Mouse (Mus musculus): ENCODE results near the gene Gm7137. TPM values are rescaled to one million over a fixed set of nuclear protein-coding genes. Genes with fewer than 3 reads are reported as not detected.
"Not testable (repeated sequence)": the region's sequence is repeated elsewhere in the genome, so short reads cannot be mapped to it uniquely, and the experiment has no call there.

The Gm7137 gene
- not detected for polyA plus RNA-seq (2012; fragmentation: generic; extraction: Trizol)
- long read RNA-seq, experiment 1 = 0 reads
- long read RNA-seq, experiment 2 = 0 reads

GRCm38 (mm10) chr10:77787876-77788275 lies at the start of gene Gm7137:
Gene Gm7137, minus strand, starts transcription at chr10:77788200.
- H3K27me3 ChIP-seq (ENCODE audit: control insufficient read depth, insufficient read depth, insufficient read length); H3K79me3 ChIP-seq (ENCODE audit: low read depth); H3K4me3 ChIP-seq (ENCODE audit: insufficient read depth, poor library complexity, severe bottlenecking); H3K36me3 ChIP-seq (ENCODE audit: control insufficient read depth, insufficient read depth); H3ac ChIP-seq (ENCODE audit: control insufficient read depth, insufficient read length, low read depth); H3K79me2 ChIP-seq (ENCODE audit: control insufficient read depth, insufficient read depth): not testable (repeated sequence)

GRCm38 (mm10) chr10:77835647-77836046 lies 47.6 kb upstream of the Gm7137 start, which contains the start of gene Krtap10-10:
Gene Krtap10-10, plus strand, starts transcription at chr10:77835947.
- no peaks in the 10 kb centered on the region for H3K79me2 ChIP-seq (ENCODE audit: control insufficient read depth, insufficient read depth)
- no peaks in the 10 kb centered on the region for H3K79me3 ChIP-seq (ENCODE audit: low read depth)
- peaks cover 6% of the 10 kb centered on the region for H3K27me3 ChIP-seq (ENCODE audit: control insufficient read depth, insufficient read depth, insufficient read length)
- no peaks in the 10 kb centered on the region for H3K36me3 ChIP-seq (ENCODE audit: control insufficient read depth, insufficient read depth)
- H3K4me3 ChIP-seq (ENCODE audit: insufficient read depth, poor library complexity, severe bottlenecking) = no peak within 1 kb of the TSS
- TF ChIP-seq FOSL1 (IDR thresholded peaks at IDR 0.05; ENCODE audit: insufficient read depth, low read length, poor library complexity, severe bottlenecking) (no peak), MYOG (IDR thresholded peaks at IDR 0.05; ENCODE audit: control insufficient read depth, extremely low read depth, insufficient read length) (no peak), MAX (IDR thresholded peaks at IDR 0.05) (no peak), MYOD1 (IDR thresholded peaks at IDR 0.05; ENCODE audit: control insufficient read depth, insufficient read length, low read depth) (no peak), CEBPB (IDR thresholded peaks at IDR 0.05; ENCODE audit: low read depth) (no peak), CTCF (IDR thresholded peaks at IDR 0.05; ENCODE audit: control insufficient read depth, insufficient read depth, insufficient read length) (no peak), USF1 (IDR thresholded peaks at IDR 0.05; ENCODE audit: low read depth) (no peak)
- H3ac ChIP-seq (ENCODE audit: control insufficient read depth, insufficient read length, low read depth) = no peak within 1 kb of the TSS

- Histone ChIP-seq H3ac (ENCODE audit: control insufficient read depth, insufficient read length, low read depth) (no peak within 1 kb of the TSS), H3K79me3 (ENCODE audit: low read depth) (no peaks in the 10 kb centered on the region), H3K4me3 (ENCODE audit: insufficient read depth, poor library complexity, severe bottlenecking) (no peak within 1 kb of the TSS), H3K79me2 (ENCODE audit: control insufficient read depth, insufficient read depth) (no peaks in the 10 kb centered on the region), H3K27me3 (ENCODE audit: control insufficient read depth, insufficient read depth, insufficient read length) (peaks cover 24% of the 10 kb centered on the region), H3K36me3 (ENCODE audit: control insufficient read depth, insufficient read depth) (no peaks in the 10 kb centered on the region)
- no peak for TF ChIP-seq CEBPB (IDR thresholded peaks at IDR 0.05; ENCODE audit: low read depth)
- TF ChIP-seq MYOG (IDR thresholded peaks at IDR 0.05; ENCODE audit: control insufficient read depth, extremely low read depth, insufficient read length) = no peak
- no peak for TF ChIP-seq USF1 (IDR thresholded peaks at IDR 0.05; ENCODE audit: low read depth)
- no peak for TF ChIP-seq MYOD1 (IDR thresholded peaks at IDR 0.05; ENCODE audit: control insufficient read depth, insufficient read length, low read depth)
- TF ChIP-seq FOSL1 (IDR thresholded peaks at IDR 0.05; ENCODE audit: insufficient read depth, low read length, poor library complexity, severe bottlenecking) = no peak
- no peak for TF ChIP-seq CTCF (IDR thresholded peaks at IDR 0.05; ENCODE audit: control insufficient read depth, insufficient read depth, insufficient read length)
- no peak for TF ChIP-seq MAX (IDR thresholded peaks at IDR 0.05)
Observed at GRCm38 (mm10) chr10:77826951-77827350, 39.0 kb upstream of the Gm7137 start, which contains the start of gene Krtap10-4. Gene Krtap10-4, minus strand, starts transcription at chr10:77827095.

GRCm38 (mm10) chr10:77819203-77819602 lies 31.2 kb upstream of the Gm7137 start:
- TF ChIP-seq FOSL1 (IDR thresholded peaks at IDR 0.05; ENCODE audit: insufficient read depth, low read length, poor library complexity, severe bottlenecking) (no peak), MAX (IDR thresholded peaks at IDR 0.05) (no peak), USF1 (IDR thresholded peaks at IDR 0.05; ENCODE audit: low read depth) (no peak), CEBPB (IDR thresholded peaks at IDR 0.05; ENCODE audit: low read depth) (no peak), CTCF (IDR thresholded peaks at IDR 0.05; ENCODE audit: control insufficient read depth, insufficient read depth, insufficient read length) (no peak)
- no peaks in the 10 kb centered on the region for H3K79me2 ChIP-seq (ENCODE audit: control insufficient read depth, insufficient read depth)
- no peaks in the 10 kb centered on the region for H3K79me3 ChIP-seq (ENCODE audit: low read depth)
- peaks cover 20% of the 10 kb centered on the region for H3K27me3 ChIP-seq (ENCODE audit: control insufficient read depth, insufficient read depth, insufficient read length)
- no peaks in the 10 kb centered on the region for H3K36me3 ChIP-seq (ENCODE audit: control insufficient read depth, insufficient read depth)
- no peak overlapping the region for H3K4me3 ChIP-seq (ENCODE audit: insufficient read depth, poor library complexity, severe bottlenecking)
- no peak overlapping the region for H3ac ChIP-seq (ENCODE audit: control insufficient read depth, insufficient read length, low read depth)

GRCm38 (mm10) chr10:77818523-77818922 lies 30.5 kb upstream of the Gm7137 start:
- H3K79me3 ChIP-seq (ENCODE audit: low read depth) = no peaks in the 10 kb centered on the region
- H3K27me3 ChIP-seq (ENCODE audit: control insufficient read depth, insufficient read depth, insufficient read length) = peaks cover 24% of the 10 kb centered on the region
- no peaks in the 10 kb centered on the region for H3K36me3 ChIP-seq (ENCODE audit: control insufficient read depth, insufficient read depth)
- H3ac ChIP-seq (ENCODE audit: control insufficient read depth, insufficient read length, low read depth) = no peak overlapping the region
- no peaks in the 10 kb centered on the region for H3K79me2 ChIP-seq (ENCODE audit: control insufficient read depth, insufficient read depth)
- H3K4me3 ChIP-seq (ENCODE audit: insufficient read depth, poor library complexity, severe bottlenecking) = no peak overlapping the region
- TF ChIP-seq MAX (IDR thresholded peaks at IDR 0.05) (no peak), CEBPB (IDR thresholded peaks at IDR 0.05; ENCODE audit: low read depth) (no peak), MYOG (IDR thresholded peaks at IDR 0.05; ENCODE audit: control insufficient read depth, extremely low read depth, insufficient read length) (no peak), CTCF (IDR thresholded peaks at IDR 0.05; ENCODE audit: control insufficient read depth, insufficient read depth, insufficient read length) (no peak), FOSL1 (IDR thresholded peaks at IDR 0.05; ENCODE audit: insufficient read depth, low read length, poor library complexity, severe bottlenecking) (no peak), MYOD1 (IDR thresholded peaks at IDR 0.05; ENCODE audit: control insufficient read depth, insufficient read length, low read depth) (no peak), USF1 (IDR thresholded peaks at IDR 0.05; ENCODE audit: low read depth) (no peak)

GRCm38 (mm10) chr10:77815514-77815913 lies 27.5 kb upstream of the Gm7137 start:
- Histone ChIP-seq H3K36me3 (ENCODE audit: control insufficient read depth, insufficient read depth) (no peaks in the 10 kb centered on the region), H3K27me3 (ENCODE audit: control insufficient read depth, insufficient read depth, insufficient read length) (peaks cover 20% of the 10 kb centered on the region), H3K4me3 (ENCODE audit: insufficient read depth, poor library complexity, severe bottlenecking) (no peak overlapping the region), H3K79me2 (ENCODE audit: control insufficient read depth, insufficient read depth) (no peaks in the 10 kb centered on the region), H3ac (ENCODE audit: control insufficient read depth, insufficient read length, low read depth) (no peak overlapping the region), H3K79me3 (ENCODE audit: low read depth) (no peaks in the 10 kb centered on the region)
- TF ChIP-seq MAX (IDR thresholded peaks at IDR 0.05) = no peak
- TF ChIP-seq MYOG (IDR thresholded peaks at IDR 0.05; ENCODE audit: control insufficient read depth, extremely low read depth, insufficient read length) = no peak
- no peak for TF ChIP-seq USF1 (IDR thresholded peaks at IDR 0.05; ENCODE audit: low read depth)
- no peak for TF ChIP-seq FOSL1 (IDR thresholded peaks at IDR 0.05; ENCODE audit: insufficient read depth, low read length, poor library complexity, severe bottlenecking)
- TF ChIP-seq CTCF (IDR thresholded peaks at IDR 0.05; ENCODE audit: control insufficient read depth, insufficient read depth, insufficient read length) = no peak
- no peak for TF ChIP-seq CEBPB (IDR thresholded peaks at IDR 0.05; ENCODE audit: low read depth)
- TF ChIP-seq MYOD1 (IDR thresholded peaks at IDR 0.05; ENCODE audit: control insufficient read depth, insufficient read length, low read depth) = no peak

All from C2C12 (cell line).